Mouse (Mus musculus) MEL (cell line): Measurements from ENCODE around the gene Mtfmt. TPM values are rescaled to one million over a fixed set of nuclear protein-coding genes. Genes with fewer than 3 reads are reported as not detected.

Experiments used
- DNase-seq: peaks from one replicate; pipeline ENCODE4 v3.0.0; 2011; ENCODE audit warnings: low read depth, low spot score
- H3K27ac ChIP-seq: 2 replicates; pipeline ENCODE4 v1.5.1; 2012; ENCODE audit warnings: low read depth, mild to moderate bottlenecking, control low read depth, low read length, moderate library complexity; ENCODE audit not compliant: control insufficient read depth
- H3K27me3 ChIP-seq, 2 experiments: fragments of 150-350 bp in 1 of 2; sonication (generic) in 1 of 2; 2 replicates each; pipeline ENCODE4 v1.6.1; 2012; ENCODE audit warnings: low read length in 2 of 2, mild to moderate bottlenecking in 2 of 2, improper control_type of control experiment in 1 of 2, moderate library complexity in 1 of 2; ENCODE audit not compliant: insufficient read depth in 2 of 2, control insufficient read depth in 1 of 2
- H3K36me3 ChIP-seq, 2 experiments: 2 replicates each; pipeline ENCODE4 v1.6.1; 2012 to 2014; ENCODE audit warnings: low read length in 2 of 2, improper control_type of control experiment in 1 of 2, inconsistent platforms in 1 of 2, mild to moderate bottlenecking in 1 of 2; ENCODE audit not compliant: insufficient read depth in 2 of 2, control insufficient read depth in 1 of 2
- H3K4me1 ChIP-seq, 2 experiments: fragments of 150-350 bp in 1 of 2; sonication (generic) in 1 of 2; 2 replicates each; pipeline ENCODE4 v1.6.1; 2012; ENCODE audit warnings: low read length in 2 of 2, improper control_type of control experiment in 1 of 2, mild to moderate bottlenecking in 1 of 2; ENCODE audit not compliant: insufficient read depth in 2 of 2, control insufficient read depth in 1 of 2
- H3K4me3 ChIP-seq, 2 experiments: fragments of 150-350 bp in 1 of 2; sonication (generic) in 1 of 2; 2 replicates each; pipeline ENCODE4 v1.5.1; 2012; ENCODE audit warnings: low read depth in 2 of 2, low read length in 2 of 2, mild to moderate bottlenecking in 2 of 2, moderate library complexity in 2 of 2, control low read depth in 1 of 2, improper control_type of control experiment in 1 of 2; ENCODE audit not compliant: control insufficient read depth in 1 of 2, insufficient read depth in 1 of 2
- H3K79me2 ChIP-seq: 2 replicates; pipeline ENCODE4 v1.6.1; 2012; ENCODE audit warnings: mild to moderate bottlenecking, low read length, moderate library complexity; ENCODE audit not compliant: control insufficient read depth, poor library complexity, insufficient read depth
- H3K9ac ChIP-seq: 2 replicates; pipeline ENCODE4 v1.6.1; 2012; ENCODE audit warnings: low read depth, mild to moderate bottlenecking, control low read depth, low read length, moderate library complexity; ENCODE audit not compliant: control insufficient read depth, poor library complexity, severe bottlenecking
- H3K9me3 ChIP-seq: fragments of 150-350 bp; sonication (generic); replicated peaks from 2 replicates; pipeline ENCODE4 v1.6.1; 2012; ENCODE audit warnings: mild to moderate bottlenecking, low read length, improper control_type of control experiment, moderate library complexity; ENCODE audit not compliant: insufficient read depth
- CTCF ChIP-seq, 3 experiments: IDR thresholded peaks in 2 of 3; conservative IDR thresholded peaks in 1 of 3; 2 replicates each; pipeline ENCODE4 v1.5.1; 2011 to 2012; ENCODE audit warnings: low read length in 3 of 3, low read depth in 2 of 3, mild to moderate bottlenecking in 2 of 3, improper control_type of control experiment in 1 of 3, inconsistent platforms in 1 of 3, mixed read lengths in 1 of 3, moderate library complexity in 1 of 3; ENCODE audit not compliant: control insufficient read depth in 1 of 3, insufficient read depth in 1 of 3, poor library complexity in 1 of 3, severe bottlenecking in 1 of 3
- E2F4 ChIP-seq: IDR thresholded peaks from 2 replicates; pipeline ENCODE4 v1.6.1; 2011; ENCODE audit warnings: low read depth, low read length, improper control_type of control experiment, borderline replicate concordance
- ELF1 ChIP-seq: IDR thresholded peaks from 2 replicates; pipeline ENCODE4 v1.6.1; 2014; ENCODE audit warnings: low read depth, mild to moderate bottlenecking, inconsistent platforms, low read length, improper control_type of control experiment, moderate library complexity
- ETS1 ChIP-seq: IDR thresholded peaks from 2 replicates; pipeline ENCODE4 v1.6.1; 2012; ENCODE audit warnings: low read depth, mild to moderate bottlenecking, inconsistent platforms, low read length, improper control_type of control experiment, moderate library complexity
- GATA1 ChIP-seq: IDR thresholded peaks from 2 replicates; pipeline ENCODE4 v1.6.1; 2011; ENCODE audit warnings: low read depth, low read length, improper control_type of control experiment
- HCFC1 ChIP-seq: IDR thresholded peaks from 2 replicates; pipeline ENCODE4 v1.6.1; 2012; ENCODE audit warnings: low read depth, mild to moderate bottlenecking, inconsistent platforms, low read length, improper control_type of control experiment, moderate library complexity
- MAX ChIP-seq: IDR thresholded peaks from 2 replicates; pipeline ENCODE4 v1.6.1; 2011; ENCODE audit warnings: low read length, improper control_type of control experiment
- MAZ ChIP-seq: IDR thresholded peaks from 2 replicates; pipeline ENCODE4 v1.6.1; 2012; ENCODE audit warnings: low read depth, mild to moderate bottlenecking, inconsistent platforms, low read length, improper control_type of control experiment
- MEF2A ChIP-seq: IDR thresholded peaks from 2 replicates; pipeline ENCODE4 v1.6.1; 2014; ENCODE audit warnings: low read depth, mild to moderate bottlenecking, inconsistent platforms, low read length, improper control_type of control experiment; ENCODE audit not compliant: poor library complexity, insufficient replicate concordance, severe bottlenecking; ENCODE audit errors: extremely low read depth
- MYC ChIP-seq: IDR thresholded peaks from 2 replicates; pipeline ENCODE4 v1.6.1; 2011; ENCODE audit warnings: low read depth, mild to moderate bottlenecking, low read length, improper control_type of control experiment, moderate library complexity
- POLR2A ChIP-seq, 2 experiments: IDR thresholded peaks; 2 replicates each; pipeline ENCODE4 v1.6.1; 2011 to 2012; ENCODE audit warnings: low read length in 2 of 2, mild to moderate bottlenecking in 2 of 2, control low read depth in 1 of 2, improper control_type of control experiment in 1 of 2, low read depth in 1 of 2, moderate library complexity in 1 of 2; ENCODE audit not compliant: control insufficient read depth in 1 of 2, insufficient read depth in 1 of 2, poor library complexity in 1 of 2
- POLR2AphosphoS2 ChIP-seq: IDR thresholded peaks from 2 replicates; pipeline ENCODE4 v1.6.1; 2011; ENCODE audit warnings: low read length, improper control_type of control experiment
- RCOR1 ChIP-seq: IDR thresholded peaks from 2 replicates; pipeline ENCODE4 v1.6.1; 2012; ENCODE audit warnings: low read depth, mild to moderate bottlenecking, inconsistent platforms, low read length, improper control_type of control experiment
- SMC3 ChIP-seq: IDR thresholded peaks from 2 replicates; pipeline ENCODE4 v1.6.1; 2011; ENCODE audit warnings: low read depth, low read length, improper control_type of control experiment
- TAL1 ChIP-seq: IDR thresholded peaks from 2 replicates; pipeline ENCODE4 v1.6.1; 2012; ENCODE audit warnings: mild to moderate bottlenecking, inconsistent platforms, low read length, moderate library complexity, mixed read lengths
- TBP ChIP-seq: IDR thresholded peaks from 2 replicates; pipeline ENCODE4 v1.8.0; 2011; ENCODE audit warnings: low read depth, low read length, improper control_type of control experiment
- USF1 ChIP-seq: IDR thresholded peaks from 2 replicates; pipeline ENCODE4 v1.6.1; 2014; ENCODE audit warnings: low read depth, mild to moderate bottlenecking, inconsistent platforms, low read length, improper control_type of control experiment, moderate library complexity
- ZNF384 ChIP-seq: IDR thresholded peaks from 2 replicates; pipeline ENCODE4 v1.6.1; 2012; ENCODE audit warnings: low read depth, mild to moderate bottlenecking, inconsistent platforms, low read length, improper control_type of control experiment
- polyA plus RNA-seq, 2 experiments: library from polyadenylated mRNA; stranded (reverse) in 1 of 2; unstranded in 1 of 2; fragments of >175 nt in 1 of 2; fragments of >200 nt in 1 of 2; gene quantifications; 2 replicates each; pipeline versions ENCODE4 v1.2.1 to v1.2.4; 2012; ENCODE audit warnings: low replicate concordance in 2 of 2, low read depth in 1 of 2; ENCODE audit not compliant: insufficient read length in 2 of 2, insufficient read depth in 1 of 2, missing spikeins in 1 of 2
- total RNA-seq: library from RNA; depleted of rRNA; stranded (reverse); fragments of 300-350 nt; gene quantifications from 2 replicates; pipeline ENCODE4 v1.2.3, GENCODE M21; 2012

Gene Mtfmt
- total and polyA plus RNA-seq, 3 experiments, result 10.6 to 14.2 TPM; not detected in 1

GRCm38 (mm10) chr9:65428003-65428402 is 7.6 kb upstream of the Mtfmt start:
- H3K36me3 ChIP-seq, result no peaks in the 10 kb centered on the region; a peak in 1 of 4 replicates
- H3K27ac ChIP-seq, result no peak overlapping the region
- H3K27me3 ChIP-seq, result no peaks in the 10 kb centered on the region; a peak in 2 of 4 replicates
- H3K79me2 ChIP-seq, result no peaks in the 10 kb centered on the region
- no peak for DNase-seq
- no peak overlapping the region for H3K9ac ChIP-seq
- peaks cover 0 to 2% of the 10 kb centered on the region in 2 experiments; a peak in 1 of 4 replicates for H3K4me1 ChIP-seq
- no peaks in the 10 kb centered on the region for H3K9me3 ChIP-seq
- H3K4me3 ChIP-seq, result no peak overlapping the region
- TF ChIP-seq RCOR1, result no peak
- no peak for TF ChIP-seq SMC3
- no peak for TF ChIP-seq POLR2A (IDR thresholded peaks at IDR 0.05; ENCODE audit: control insufficient read depth in 1 of 2, insufficient read depth in 1 of 2, low read depth in 1 of 2, low read length in 2 of 2, poor library complexity in 1 of 2)
- no peak for TF ChIP-seq TAL1
- TF ChIP-seq TBP, result no peak

GRCm38 (mm10) chr9:65430401-65430800 is 5.2 kb upstream of the Mtfmt start:
- no peaks in the 10 kb centered on the region for H3K79me2 ChIP-seq
- peaks cover 0 to 4% of the 10 kb centered on the region in 2 experiments; a peak in 1 of 4 replicates for H3K36me3 ChIP-seq
- no peak overlapping the region for H3K4me3 ChIP-seq
- H3K9ac ChIP-seq, result no peak overlapping the region
- peaks cover 0 to 7% of the 10 kb centered on the region in 2 experiments; a peak in 3 of 4 replicates for H3K4me1 ChIP-seq
- TF ChIP-seq RCOR1, result no peak
- TF ChIP-seq POLR2AphosphoS2, result no peak
- TF ChIP-seq ZNF384, result no peak
- TF ChIP-seq MEF2A, result no peak
- TF ChIP-seq GATA1, result no peak
- no peak for TF ChIP-seq USF1
- no peak for TF ChIP-seq MYC
- no peak for TF ChIP-seq CTCF (IDR thresholded peaks at IDR 0.05 in 2 of 3, conservative IDR thresholded peaks at IDR 0.05 in 1 of 3; ENCODE audit: control insufficient read depth in 1 of 3, insufficient read depth in 1 of 3, low read depth in 2 of 3, low read length in 3 of 3, poor library complexity in 1 of 3, severe bottlenecking in 1 of 3)
- TF ChIP-seq ETS1, result no peak
- TF ChIP-seq MAZ, result no peak
- no peak for TF ChIP-seq ELF1
- no peak for TF ChIP-seq E2F4
- no peak for TF ChIP-seq HCFC1
- TF ChIP-seq MAX, result no peak
- H3K9me3 ChIP-seq, result no peaks in the 10 kb centered on the region
- H3K27me3 ChIP-seq, result no peaks in the 10 kb centered on the region
- no peak overlapping the region for H3K27ac ChIP-seq
- peak; percentile 25 for DNase-seq
